Mouse (Mus musculus) hindbrain, embryonic 10.5 days (tissue): ENCODE measurements at regions not wholly inside any gene's neighbourhood (a gene's known extent, or its start where the extent isn't known, plus 50 kb on each side); places are given as distances from the start of the nearest gene placed in this dataset.
"Not testable (repeated sequence)": the region's sequence is repeated elsewhere in the genome, so short reads cannot be mapped to it uniquely, and the experiment has no call there.

Experiments used
- DNase-seq: peaks from one replicate; pipeline ENCODE4 v3.0.0-alpha.2; 2017; ENCODE audit warnings: low spot score
- H3K27ac ChIP-seq: fragments of 300-500 bp; sonication (generic); 2 replicates; pipeline ENCODE4 v1.5.1; 2016; ENCODE audit warnings: mild to moderate bottlenecking, moderate library complexity
- H3K27me3 ChIP-seq: fragments of 300-500 bp; sonication (generic); 2 replicates; pipeline ENCODE4 v1.6.1; 2016; ENCODE audit warnings: mild to moderate bottlenecking; ENCODE audit not compliant: poor library complexity, insufficient read depth, severe bottlenecking
- H3K36me3 ChIP-seq: fragments of 300-500 bp; sonication (generic); 2 replicates; pipeline ENCODE4 v1.6.1; 2016; ENCODE audit warnings: mild to moderate bottlenecking, moderate library complexity
- H3K4me1 ChIP-seq: fragments of 300-500 bp; sonication (generic); replicated peaks from 2 replicates; pipeline ENCODE4 v1.6.1; 2016; ENCODE audit warnings: mild to moderate bottlenecking
- H3K4me3 ChIP-seq: fragments of 300-500 bp; sonication (generic); 2 replicates; pipeline ENCODE4 v1.5.1; 2016; ENCODE audit warnings: mild to moderate bottlenecking, moderate library complexity
- H3K9me3 ChIP-seq: fragments of 300-500 bp; sonication (generic); 2 replicates; pipeline ENCODE4 v1.6.1; 2016; ENCODE audit warnings: mild to moderate bottlenecking, moderate library complexity
- WGBS: fragments of 180-500 bp; shearing (Covaris S2); methylation state at CpG from one replicate; pipeline ENCODE4 v1.1.7; 2016; 5-methylcytosine and 5-hydroxymethylcytosine counted together

- 0 out of 2 replicates have a peak overlapping the region, but pooled peaks have one; percentile 23 for H3K27ac ChIP-seq
- no peaks in the 10 kb centered on the region for H3K27me3 ChIP-seq
- peaks cover 19% of the 10 kb centered on the region for H3K4me1 ChIP-seq
- no peak for DNase-seq
- no peaks in the 10 kb centered on the region for H3K36me3 ChIP-seq
- no peaks in the 10 kb centered on the region for H3K9me3 ChIP-seq
- H3K4me3 ChIP-seq = no peak overlapping the region
- WGBS = 68% methylated on average over 7 of the region's 7 CpGs
Observed at GRCm38 (mm10) chr17:14144082-14144481, 60.0 kb downstream of the Dact2 start.

- WGBS = 74% methylated on average over 5 of the region's 5 CpGs
- DNase-seq = no peak
- H3K4me1 ChIP-seq = peaks cover 15% of the 10 kb centered on the region
- no peak overlapping the region for H3K4me3 ChIP-seq
- no peaks in the 10 kb centered on the region for H3K36me3 ChIP-seq
- H3K27ac ChIP-seq = no peak overlapping the region
- H3K9me3 ChIP-seq = no peaks in the 10 kb centered on the region
- H3K27me3 ChIP-seq = no peaks in the 10 kb centered on the region
Observed at GRCm38 (mm10) chr17:14141669-14142068, 62.4 kb downstream of the Dact2 start.

GRCm38 (mm10) chr17:14140266-14140665 is 63.8 kb downstream of the Dact2 start:
- Histone ChIP-seq H3K9me3 (no peaks in the 10 kb centered on the region), H3K36me3 (no peaks in the 10 kb centered on the region), H3K27ac (no peak overlapping the region), H3K27me3 (no peaks in the 10 kb centered on the region), H3K4me3 (no peak overlapping the region), H3K4me1 (peaks cover 15% of the 10 kb centered on the region)
- 72% methylated on average over 2 of the region's 2 CpGs for WGBS
- no peak for DNase-seq

- H3K36me3 ChIP-seq = no peaks in the 10 kb centered on the region
- H3K27ac ChIP-seq = no peak overlapping the region
- no peak overlapping the region for H3K4me3 ChIP-seq
- 84% methylated on average over 5 of the region's 5 CpGs for WGBS
- H3K27me3 ChIP-seq = no peaks in the 10 kb centered on the region
- H3K9me3 ChIP-seq = no peaks in the 10 kb centered on the region
- DNase-seq = no peak
- H3K4me1 ChIP-seq = peaks cover 9% of the 10 kb centered on the region
Observed at GRCm38 (mm10) chr17:14138941-14139340, 65.2 kb downstream of the Dact2 start.

- 63% methylated on average over 6 of the region's 6 CpGs for WGBS
Observed at GRCm38 (mm10) chr17:14136702-14137315, 67.3 kb downstream of the Dact2 start.

GRCm38 (mm10) chr17:14134604-14135003 is 69.5 kb downstream of the Dact2 start:
- Histone ChIP-seq H3K4me3 (no peak overlapping the region), H3K36me3 (no peaks in the 10 kb centered on the region), H3K27me3 (no peaks in the 10 kb centered on the region), H3K4me1 (no peaks in the 10 kb centered on the region), H3K27ac (no peak overlapping the region), H3K9me3 (no peaks in the 10 kb centered on the region)
- DNase-seq = no peak
- 83% methylated on average over 3 of the region's 3 CpGs for WGBS

More at GRCm38 (mm10) chr17:14136702-14137315, 67.3 kb downstream of the Dact2 start:
- no peak overlapping the region for H3K4me3 ChIP-seq
- H3K27me3 ChIP-seq = no peaks in the 10 kb centered on the region
- H3K4me1 ChIP-seq = peaks cover 8% of the 10 kb centered on the region
- peak; percentile 36 for DNase-seq
- H3K9me3 ChIP-seq = no peaks in the 10 kb centered on the region
- no peak overlapping the region for H3K27ac ChIP-seq
- no peaks in the 10 kb centered on the region for H3K36me3 ChIP-seq

GRCm38 (mm10) chr17:14133986-14134385 is 70.1 kb downstream of the Dact2 start:
- no peaks in the 10 kb centered on the region for H3K36me3 ChIP-seq
- no peaks in the 10 kb centered on the region for H3K27me3 ChIP-seq
- H3K4me3 ChIP-seq = no peak overlapping the region
- 79% methylated on average over 2 of the region's 2 CpGs for WGBS
- no peak for DNase-seq
- no peak overlapping the region for H3K27ac ChIP-seq
- no peaks in the 10 kb centered on the region for H3K9me3 ChIP-seq
- H3K4me1 ChIP-seq = no peaks in the 10 kb centered on the region

GRCm38 (mm10) chr17:14127031-14127430 is 67.7 kb upstream of the Gm7358 start:
- H3K9me3 ChIP-seq, H3K4me3 ChIP-seq, DNase-seq, H3K27me3 ChIP-seq, H3K36me3 ChIP-seq, H3K4me1 ChIP-seq, H3K27ac ChIP-seq: not testable (repeated sequence)
- WGBS = 19% methylated on average over 2 of the region's 2 CpGs

- H3K4me3 ChIP-seq = no peak overlapping the region
- no peaks in the 10 kb centered on the region for H3K27me3 ChIP-seq
- no peaks in the 10 kb centered on the region for H3K9me3 ChIP-seq
- H3K27ac ChIP-seq = no peak overlapping the region
- H3K4me1 ChIP-seq = no peaks in the 10 kb centered on the region
- no peaks in the 10 kb centered on the region for H3K36me3 ChIP-seq
- DNase-seq = no peak
- WGBS = 86% methylated on average over 3 of the region's 3 CpGs
Observed at GRCm38 (mm10) chr17:14118863-14119262, 59.5 kb upstream of the Gm7358 start.

- 88% methylated on average over 2 of the region's 2 CpGs for WGBS
- Histone ChIP-seq H3K36me3 (no peaks in the 10 kb centered on the region), H3K4me1 (no peaks in the 10 kb centered on the region), H3K27ac (no peak overlapping the region), H3K4me3 (no peak overlapping the region), H3K9me3 (no peaks in the 10 kb centered on the region), H3K27me3 (no peaks in the 10 kb centered on the region)
- DNase-seq = no peak
Observed at GRCm38 (mm10) chr17:14116223-14116622, 56.9 kb upstream of the Gm7358 start.

GRCm38 (mm10) chr17:14114856-14115255 is 55.5 kb upstream of the Gm7358 start:
- no peak for DNase-seq
- no peaks in the 10 kb centered on the region for H3K36me3 ChIP-seq
- no peak overlapping the region for H3K4me3 ChIP-seq
- no peaks in the 10 kb centered on the region for H3K4me1 ChIP-seq
- H3K27me3 ChIP-seq = no peaks in the 10 kb centered on the region
- 74% methylated on average over 2 of the region's 2 CpGs for WGBS
- no peak overlapping the region for H3K27ac ChIP-seq
- H3K9me3 ChIP-seq = no peaks in the 10 kb centered on the region

GRCm38 (mm10) chr17:14111692-14112091 is 52.4 kb upstream of the Gm7358 start:
- DNase-seq = peak; percentile 11
- not testable (repeated sequence) for H3K4me3 ChIP-seq, H3K27me3 ChIP-seq, H3K4me1 ChIP-seq, H3K27ac ChIP-seq, H3K36me3 ChIP-seq, H3K9me3 ChIP-seq
- 25% methylated on average over 1 of the region's 1 CpGs for WGBS
